Comparison of ENCODE assay signal across 32 mouse cellular contexts in genomic region chr16:76947011-76947410, GRCm38 (mm10).
"Had no signal": no experiment of that assay in that cellular context is flagged by ENCODE, and none has a peak within 500 bp of the region (broad histone marks: within the 10 kb centered on the region; RNA-seq: fewer than 3 reads in every experiment).

No protein-coding gene starts in this region.

- H3K9ac ChIP-seq: limb, embryonic 12.5 days; limb, embryonic 13.5 days; limb, embryonic 15.5 days; liver, embryonic 12.5 days; liver, embryonic 13.5 days; liver, embryonic 14.5 days; liver, embryonic 15.5 days; liver, postnatal 0 days; lung, embryonic 14.5 days; lung, embryonic 15.5 days; midbrain, embryonic 12.5 days; midbrain, embryonic 13.5 days; midbrain, embryonic 15.5 days; neural tube, embryonic 12.5 days had no signal

- H3K4me1 ChIP-seq: limb, embryonic 12.5 days; limb, embryonic 13.5 days; limb, embryonic 15.5 days; liver, embryonic 12.5 days; liver, embryonic 13.5 days; liver, embryonic 15.5 days; lung, embryonic 15.5 days; megakaryocyte, embryonic 14.5 days; midbrain, embryonic 10.5 days; midbrain, embryonic 12.5 days; midbrain, embryonic 13.5 days; midbrain, embryonic 15.5 days; neural tube, embryonic 12.5 days had no signal

- H3K36me3 ChIP-seq: limb, embryonic 10.5 days; limb, embryonic 12.5 days; limb, embryonic 13.5 days; limb, embryonic 15.5 days; liver, embryonic 12.5 days; liver, embryonic 13.5 days; liver, embryonic 15.5 days; lung, embryonic 15.5 days; midbrain, embryonic 10.5 days; midbrain, embryonic 12.5 days; midbrain, embryonic 13.5 days; midbrain, embryonic 15.5 days; neural tube, embryonic 12.5 days had no signal

- H3K27ac ChIP-seq: limb, embryonic 10.5 days; limb, embryonic 12.5 days; limb, embryonic 13.5 days; limb, embryonic 15.5 days; liver, embryonic 12.5 days; liver, embryonic 13.5 days; liver, embryonic 14.5 days; liver, embryonic 15.5 days; lung, embryonic 15.5 days; macrophage; midbrain, embryonic 10.5 days; midbrain, embryonic 12.5 days; midbrain, embryonic 13.5 days; midbrain, embryonic 15.5 days; neural tube, embryonic 12.5 days had no signal

- H3K27me3 ChIP-seq: limb, embryonic 12.5 days; limb, embryonic 13.5 days; limb, embryonic 15.5 days; liver, embryonic 12.5 days; liver, embryonic 13.5 days; liver, embryonic 15.5 days; lung, embryonic 15.5 days; megakaryocyte, embryonic 14.5 days; midbrain, embryonic 12.5 days; midbrain, embryonic 13.5 days; midbrain, embryonic 15.5 days; neural tube, embryonic 12.5 days had no signal

- H3K4me3 ChIP-seq: limb, embryonic 10.5 days; limb, embryonic 12.5 days; limb, embryonic 13.5 days; limb, embryonic 15.5 days; liver, embryonic 12.5 days; liver, embryonic 13.5 days; liver, embryonic 15.5 days; lung, embryonic 15.5 days; megakaryocyte, embryonic 14.5 days; midbrain, embryonic 10.5 days; midbrain, embryonic 12.5 days; midbrain, embryonic 13.5 days; midbrain, embryonic 15.5 days; myocyte; neural tube, embryonic 12.5 days had no signal

- H3K9me3 ChIP-seq: limb, embryonic 10.5 days; limb, embryonic 12.5 days; limb, embryonic 13.5 days; limb, embryonic 15.5 days; liver, embryonic 12.5 days; liver, embryonic 13.5 days; liver, embryonic 15.5 days; lung, embryonic 15.5 days; megakaryocyte, embryonic 14.5 days; midbrain, embryonic 10.5 days; midbrain, embryonic 12.5 days; midbrain, embryonic 13.5 days; midbrain, embryonic 15.5 days; neural tube, embryonic 12.5 days had no signal

- DNase-seq: left cerebral cortex, postnatal 4 days; liver; liver, embryonic 13.5 days; liver, postnatal 0 days; lung, adult 18-20 months; lung, adult 2 months; lung, embryonic 14.5 days; lung, postnatal 10 days; lung, postnatal 14 days; lung, postnatal 36 days; lung, postnatal 4 days; midbrain, embryonic 14.5 days had no signal

- ATAC-seq: liver, embryonic 12.5 days; liver, postnatal 0 days; lung, postnatal 0 days; midbrain, embryonic 13.5 days; midbrain, embryonic 15.5 days; midbrain, embryonic 16.5 days had no signal

- H3K4me2 ChIP-seq: limb, embryonic 12.5 days; limb, embryonic 13.5 days; limb, embryonic 15.5 days; liver, embryonic 11.5 days; liver, embryonic 12.5 days; liver, embryonic 13.5 days; liver, embryonic 15.5 days; lung, embryonic 14.5 days; lung, embryonic 15.5 days; midbrain, embryonic 11.5 days; midbrain, embryonic 12.5 days; midbrain, embryonic 13.5 days; midbrain, embryonic 15.5 days; neural tube, embryonic 12.5 days had no signal
